Mouse (Mus musculus) adrenal gland, adult 8-10 months (tissue): ENCODE results near the gene Dpagt1. TPM values are rescaled to one million over a fixed set of nuclear protein-coding genes. Genes with fewer than 3 reads are reported as not detected.
A peak's percentile ranks its signal among the peaks of the same experiment; 100 is the strongest.
"Not testable (repeated sequence)": the region's sequence is repeated elsewhere in the genome, so short reads cannot be mapped to it uniquely, and the experiment has no call there.

Experiments used
- DNase-seq: peaks from one replicate; pipeline ENCODE4 v3.0.0; 2022
- total RNA-seq, 4 experiments: library from RNA; stranded (reverse); gene quantifications; 2 replicates each; pipeline ENCODE4 v1.2.4; 2022

The Dpagt1 gene
- 10 to 100 TPM; 31.4 to 37.0 (median 34.8) TPM for total RNA-seq

DNA sequence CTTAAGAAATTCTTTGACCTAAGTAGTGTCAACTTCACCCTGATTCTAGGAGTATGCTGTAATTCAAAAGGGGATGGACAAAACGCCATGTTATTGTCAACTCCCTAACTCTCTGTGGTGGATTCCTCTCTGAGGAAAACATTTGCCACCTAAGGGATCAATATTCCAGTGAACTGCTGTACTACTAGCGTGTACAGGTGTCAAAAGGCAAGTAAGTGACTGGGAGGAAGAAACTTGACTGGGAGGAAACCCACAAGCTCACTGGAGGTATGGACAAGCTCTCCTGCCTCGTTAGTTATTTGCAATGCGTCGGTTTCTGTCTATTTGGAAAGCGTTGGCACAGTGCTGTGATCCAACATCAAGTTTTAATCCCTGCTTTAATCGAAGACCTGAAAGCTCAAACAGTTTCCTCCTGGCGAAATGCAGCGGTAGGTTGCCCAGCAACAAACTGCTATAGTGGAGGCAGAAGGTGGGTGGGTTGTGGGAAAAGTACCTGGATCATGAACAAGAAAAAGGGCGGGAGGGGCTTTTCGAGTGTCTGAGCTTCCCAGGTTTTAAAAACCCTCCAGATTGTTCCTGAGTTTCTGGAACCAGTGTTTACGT, at the start of gene Dpagt1:
Gene Dpagt1 (plus strand): TSS at position 252 of the 603 bp plus-strand sequence.
- DNase-seq, result no peak

DNA sequence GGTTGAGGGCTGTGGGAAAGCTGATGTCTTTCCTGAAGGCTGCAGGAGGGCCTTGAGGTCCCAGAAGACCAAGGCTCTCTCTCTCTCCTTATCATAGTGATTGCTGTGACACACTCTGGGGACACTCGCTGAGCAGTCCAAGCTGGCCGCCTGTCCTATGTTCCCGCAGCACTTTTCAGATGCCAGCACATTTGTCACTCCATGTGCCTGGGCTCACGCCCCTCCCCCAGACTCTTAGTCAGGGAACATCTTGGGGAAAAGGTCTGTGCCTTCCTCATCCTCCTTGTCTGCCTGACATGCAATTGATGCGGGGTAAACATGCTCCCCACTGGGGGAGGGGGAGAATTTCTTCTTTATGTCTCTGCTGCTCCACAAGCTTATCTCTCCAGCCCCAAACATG, 42.6 kb upstream of the Dpagt1 start:
- DNase-seq, result peak; percentile 60

DNA sequence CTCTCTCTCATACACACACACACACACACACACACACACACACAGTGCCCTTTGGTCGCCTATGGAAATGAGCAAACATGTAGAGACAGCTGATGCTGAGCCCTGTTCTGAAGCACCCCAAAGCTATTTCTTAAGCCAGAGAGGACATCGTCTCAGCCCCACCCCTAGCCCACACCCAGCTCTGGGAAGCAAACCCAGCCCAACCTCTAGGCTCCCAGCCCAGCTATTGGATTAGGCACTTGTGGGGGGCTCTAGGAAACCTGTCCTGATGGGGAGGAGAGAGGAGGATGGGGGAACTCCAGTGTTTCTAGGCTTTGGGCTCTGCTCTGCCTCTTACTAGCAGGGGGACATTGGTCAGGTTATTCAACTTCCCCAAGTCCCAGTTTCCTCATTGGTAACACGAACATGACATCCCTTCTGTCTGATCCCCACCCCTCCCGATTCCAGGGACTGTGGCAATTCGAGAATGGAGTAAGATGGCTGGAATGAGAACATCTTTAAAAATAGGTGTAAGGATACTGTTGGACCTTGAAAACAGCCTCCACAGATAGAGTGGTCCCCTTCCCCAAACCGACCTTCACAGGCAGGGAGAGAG, 39.5 kb upstream of the Dpagt1 start:
- DNase-seq, result no peak

DNA sequence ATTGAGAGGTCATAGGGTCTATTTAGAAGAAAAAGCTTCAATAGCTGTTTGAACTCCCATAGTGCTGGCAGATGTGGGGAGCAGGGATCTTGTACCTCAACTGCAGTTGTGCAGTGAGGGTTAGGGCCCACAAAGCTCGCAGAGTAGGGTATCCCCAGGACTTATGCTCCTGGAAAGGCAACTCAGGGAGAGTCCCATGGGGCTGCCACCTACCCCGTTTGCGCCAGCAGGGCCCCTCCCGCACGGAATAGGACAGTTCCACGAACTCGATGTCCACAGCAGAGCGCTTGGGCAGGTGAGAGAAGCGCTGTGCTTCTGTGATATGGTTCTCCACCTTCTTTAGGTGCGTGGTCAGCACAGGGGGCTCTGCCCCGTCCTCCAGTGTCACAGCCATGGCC, 38.8 kb upstream of the Dpagt1 start:
- DNase-seq, result no peak

DNA sequence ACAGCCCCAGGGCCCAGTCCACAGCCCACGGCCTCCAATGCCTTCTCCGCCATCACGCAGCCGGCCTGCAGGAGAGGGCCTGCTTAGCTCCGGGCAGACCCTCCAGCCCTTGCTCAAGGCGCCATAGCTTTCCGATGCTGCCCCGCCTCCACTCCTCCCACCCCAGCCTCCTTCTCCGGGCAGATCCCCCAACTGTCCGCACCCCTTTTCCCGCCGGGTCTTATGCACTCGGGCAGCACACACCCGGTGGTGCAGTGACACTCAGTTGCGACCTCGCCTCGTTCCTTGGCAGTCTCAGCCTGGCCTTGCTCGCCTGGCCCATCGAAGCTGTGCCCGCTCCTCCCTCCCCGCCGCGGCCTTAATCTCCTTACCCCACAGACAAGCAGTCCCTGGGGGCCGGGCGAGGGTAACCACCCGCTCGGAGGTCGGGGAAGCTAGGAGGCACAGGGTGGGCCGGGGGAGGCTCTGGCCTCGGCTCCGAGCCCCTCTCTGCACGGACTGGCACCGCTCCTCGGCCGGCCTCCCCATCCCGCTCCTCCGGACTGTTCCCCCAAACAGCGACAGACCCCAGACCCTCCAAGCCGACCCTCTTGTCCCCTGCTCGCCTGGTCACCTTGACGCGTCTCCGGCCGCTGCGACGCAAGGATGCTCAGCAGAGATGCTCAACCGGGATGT, 38.3 kb upstream of the Dpagt1 start:
- no peak for DNase-seq

DNA sequence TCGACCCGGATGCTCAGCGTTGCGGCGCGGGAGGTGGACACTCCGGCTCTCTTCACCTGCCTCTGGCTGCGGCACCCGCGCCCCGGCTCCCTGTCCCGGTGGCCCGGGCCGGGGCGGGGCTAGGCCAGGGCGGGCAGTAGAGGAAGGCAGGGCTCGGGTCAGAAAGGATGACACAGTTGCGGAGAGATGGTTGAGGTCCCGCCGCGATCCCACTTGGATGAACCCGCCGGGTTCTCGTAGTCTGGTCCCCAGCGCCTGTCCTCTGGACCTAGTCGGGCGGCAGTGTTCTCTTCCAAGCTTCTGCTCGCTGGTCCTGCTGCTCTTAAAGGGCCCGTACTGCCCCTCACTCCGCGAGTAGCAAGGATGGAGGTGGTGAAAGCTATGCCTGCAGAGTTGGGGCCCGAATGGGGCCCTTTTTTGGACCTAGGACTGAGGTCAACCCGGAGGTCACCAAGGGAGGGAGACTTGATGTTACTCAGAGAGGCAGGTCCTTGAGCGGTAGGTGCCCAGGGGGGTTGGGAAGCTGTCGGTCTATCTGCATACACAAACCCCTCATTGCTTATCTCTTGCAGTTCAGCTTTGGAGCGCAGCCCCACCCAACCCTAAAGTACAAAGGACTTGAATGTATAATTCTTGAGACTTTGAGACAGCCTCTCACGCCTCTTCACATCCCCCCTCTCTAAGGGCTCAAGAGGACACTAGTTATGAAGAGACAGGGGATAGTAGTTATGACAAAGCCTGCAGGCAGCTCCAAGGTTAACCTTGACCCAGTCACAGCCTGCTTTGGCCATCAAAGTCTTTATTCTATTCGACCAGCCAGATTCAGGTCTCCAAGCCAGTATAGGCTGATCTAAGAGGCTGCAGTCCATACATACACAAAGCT, 37.5 kb upstream of the Dpagt1 start, which contains the start of gene Abcg4:
Gene Abcg4 (minus strand): TSS at position 540 of the 883 bp plus-strand sequence.
- DNase-seq, result peak; percentile 54

DNA sequence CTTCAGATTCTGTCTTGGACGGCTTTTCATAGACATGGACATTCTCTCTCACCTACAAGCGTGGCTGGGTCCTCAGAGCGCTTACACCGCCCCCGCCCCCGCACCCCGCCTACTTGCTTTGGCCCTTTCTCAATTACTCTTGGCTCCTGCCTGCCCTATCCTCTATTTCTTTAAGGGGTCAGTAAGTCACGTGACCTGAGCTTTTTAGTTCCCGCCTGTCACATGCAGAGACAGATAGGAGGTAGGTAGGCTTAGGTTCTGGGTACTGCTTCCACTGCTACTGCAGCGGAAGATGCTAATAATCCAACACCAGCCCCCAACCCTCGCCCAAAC, 36.9 kb upstream of the Dpagt1 start:
- no peak for DNase-seq

DNA sequence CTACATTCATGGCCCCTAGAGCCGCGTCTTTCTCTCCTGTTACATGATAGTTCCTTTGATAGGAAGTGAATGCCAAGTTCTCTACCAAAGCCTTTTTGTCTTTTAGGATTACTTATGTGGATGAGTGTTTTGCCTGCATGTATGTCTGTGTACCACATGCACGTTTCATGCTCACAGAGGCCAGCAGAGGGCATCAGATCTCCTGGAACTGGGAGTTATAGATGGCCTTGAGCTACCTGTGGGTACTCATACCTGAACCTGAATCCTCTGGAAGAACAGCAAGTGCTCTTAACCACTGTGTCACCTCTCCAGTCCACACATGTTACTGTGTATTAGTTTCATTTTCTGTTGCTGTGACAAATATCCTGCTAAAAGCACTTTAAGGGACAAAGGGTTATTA, 33.3 kb upstream of the Dpagt1 start:
- DNase-seq, result no peak

DNA sequence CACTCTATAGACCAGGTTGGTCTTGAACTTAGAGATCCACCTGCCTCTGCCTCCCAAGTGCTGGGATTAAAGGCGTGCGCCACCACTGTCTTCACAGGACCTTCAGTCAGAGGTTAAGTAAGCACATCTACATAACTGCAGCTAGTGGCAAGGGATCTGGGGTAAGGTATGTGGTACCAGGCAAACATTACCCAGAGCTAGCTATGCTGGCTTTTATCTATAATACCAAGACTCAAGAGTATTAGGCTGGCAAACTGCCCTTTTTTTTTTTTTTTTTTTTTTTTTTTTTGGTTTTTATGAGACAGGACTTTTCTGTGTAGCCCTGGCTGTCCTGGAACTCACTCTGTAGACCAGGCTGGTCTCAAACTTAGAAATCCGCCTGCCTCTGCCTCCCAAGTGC, 25.8 kb upstream of the Dpagt1 start:
- not testable (repeated sequence) for DNase-seq

DNA sequence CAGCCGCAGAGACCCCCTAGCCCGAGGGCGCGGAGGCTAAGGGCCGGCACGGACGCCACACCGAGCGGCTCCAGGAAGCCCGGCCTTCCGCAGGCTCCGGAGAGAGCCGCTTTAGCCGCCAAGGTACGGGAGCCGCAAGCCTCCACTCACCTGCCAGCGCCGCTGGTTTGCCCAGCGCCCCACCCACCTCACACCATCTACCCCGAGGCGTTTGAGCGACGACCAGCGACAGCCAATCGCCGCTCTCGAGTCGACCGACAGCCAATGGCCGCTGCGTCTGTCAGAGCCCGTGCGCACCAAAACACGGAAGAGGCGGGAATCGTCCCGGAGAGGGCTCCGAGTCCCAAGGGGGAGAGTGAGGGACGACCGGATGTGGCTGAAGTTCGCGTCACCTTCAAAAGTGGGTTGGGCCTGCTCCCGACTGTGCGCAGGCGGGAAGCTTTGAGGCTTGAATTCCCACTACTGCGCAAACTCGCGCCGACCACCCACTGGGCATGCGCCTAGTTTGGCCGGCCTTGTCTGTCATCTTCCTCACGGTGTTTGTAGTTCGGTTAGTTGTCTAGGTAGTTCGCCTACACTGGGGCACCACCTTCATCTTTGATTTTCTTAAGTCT, 20.2 kb upstream of the Dpagt1 start, which contains the start of gene Hinfp:
Gene Hinfp (minus strand): TSS at position 206 of the 614 bp plus-strand sequence.
- peak; percentile 99 for DNase-seq

DNA sequence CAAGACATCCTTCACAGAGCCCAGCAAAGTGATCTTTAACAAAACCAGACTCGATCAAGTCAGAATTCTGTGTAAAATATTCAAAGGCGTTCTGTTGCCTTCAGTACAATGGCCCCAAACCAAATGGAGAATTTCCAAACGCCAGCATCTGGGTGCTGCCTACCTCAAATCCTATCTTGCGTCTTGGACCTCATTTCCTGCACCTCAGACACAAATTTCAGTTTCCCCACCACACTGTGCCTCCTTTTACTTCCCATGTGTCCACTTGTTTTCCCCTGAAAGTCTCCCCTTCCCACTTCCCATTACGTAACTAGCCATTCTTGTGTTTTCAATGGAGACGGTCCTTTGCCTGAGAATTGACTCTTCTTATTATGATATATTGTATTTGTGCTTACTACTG, 19.3 kb upstream of the Dpagt1 start:
- DNase-seq, result no peak

DNA sequence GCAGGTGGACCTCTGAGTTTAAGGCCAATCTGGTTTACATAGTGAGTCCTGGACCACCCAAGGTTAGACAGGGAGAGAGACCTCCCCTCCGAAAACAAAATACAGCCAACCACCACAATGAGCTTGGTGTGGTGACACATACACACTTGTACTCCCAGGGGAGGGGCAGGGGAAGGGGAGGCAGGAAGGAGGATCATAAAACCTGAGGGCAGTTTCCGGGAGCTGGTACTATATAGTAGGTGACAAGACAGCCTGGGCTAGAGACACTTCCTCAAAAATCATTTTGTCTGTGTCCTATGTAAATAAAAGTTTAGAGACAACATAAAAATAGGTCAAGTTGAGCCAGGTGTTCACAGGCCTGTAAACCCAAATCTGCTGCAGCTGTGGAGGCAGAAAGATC, 18.6 kb upstream of the Dpagt1 start:
- DNase-seq, result no peak

DNA sequence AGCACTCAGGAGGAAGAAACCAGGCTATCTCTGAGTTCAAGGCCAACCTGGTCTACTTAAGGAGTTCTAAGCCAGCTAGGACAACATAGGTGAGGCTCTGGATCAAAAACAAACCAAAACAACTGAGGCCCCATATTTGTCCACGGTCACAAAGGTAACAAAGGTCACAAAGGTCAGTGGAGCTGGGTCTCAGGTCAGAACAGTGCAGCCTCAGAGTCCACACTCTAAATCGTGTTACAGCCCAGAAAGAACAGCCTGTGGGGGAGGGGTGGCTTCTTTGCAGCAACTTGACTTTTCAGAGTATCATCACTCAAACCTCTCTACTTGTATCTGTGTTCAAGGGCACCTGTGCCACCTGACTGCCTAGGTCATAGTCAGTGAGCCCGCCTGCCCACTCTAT, 16.1 kb upstream of the Dpagt1 start:
- no peak for DNase-seq

DNA sequence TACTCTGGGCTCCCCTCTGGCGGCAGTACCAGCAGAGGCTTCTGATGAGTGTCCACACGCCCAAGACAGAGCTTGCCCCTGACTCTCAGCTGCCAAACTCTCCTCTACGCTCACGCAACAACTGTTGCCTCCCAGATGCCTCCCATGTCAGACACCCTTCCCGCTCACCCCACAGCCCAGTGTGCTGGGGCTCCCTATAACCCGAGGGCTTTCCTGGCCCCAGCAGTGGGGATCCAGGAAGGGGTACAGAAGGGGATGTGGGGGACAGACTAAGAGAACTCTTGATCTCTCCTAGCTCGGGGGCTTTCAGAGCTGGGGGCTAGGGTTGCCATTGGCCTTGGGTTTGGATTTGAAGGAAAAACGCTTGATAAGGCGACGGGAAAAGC, 15.1 kb upstream of the Dpagt1 start:
- no peak for DNase-seq

DNA sequence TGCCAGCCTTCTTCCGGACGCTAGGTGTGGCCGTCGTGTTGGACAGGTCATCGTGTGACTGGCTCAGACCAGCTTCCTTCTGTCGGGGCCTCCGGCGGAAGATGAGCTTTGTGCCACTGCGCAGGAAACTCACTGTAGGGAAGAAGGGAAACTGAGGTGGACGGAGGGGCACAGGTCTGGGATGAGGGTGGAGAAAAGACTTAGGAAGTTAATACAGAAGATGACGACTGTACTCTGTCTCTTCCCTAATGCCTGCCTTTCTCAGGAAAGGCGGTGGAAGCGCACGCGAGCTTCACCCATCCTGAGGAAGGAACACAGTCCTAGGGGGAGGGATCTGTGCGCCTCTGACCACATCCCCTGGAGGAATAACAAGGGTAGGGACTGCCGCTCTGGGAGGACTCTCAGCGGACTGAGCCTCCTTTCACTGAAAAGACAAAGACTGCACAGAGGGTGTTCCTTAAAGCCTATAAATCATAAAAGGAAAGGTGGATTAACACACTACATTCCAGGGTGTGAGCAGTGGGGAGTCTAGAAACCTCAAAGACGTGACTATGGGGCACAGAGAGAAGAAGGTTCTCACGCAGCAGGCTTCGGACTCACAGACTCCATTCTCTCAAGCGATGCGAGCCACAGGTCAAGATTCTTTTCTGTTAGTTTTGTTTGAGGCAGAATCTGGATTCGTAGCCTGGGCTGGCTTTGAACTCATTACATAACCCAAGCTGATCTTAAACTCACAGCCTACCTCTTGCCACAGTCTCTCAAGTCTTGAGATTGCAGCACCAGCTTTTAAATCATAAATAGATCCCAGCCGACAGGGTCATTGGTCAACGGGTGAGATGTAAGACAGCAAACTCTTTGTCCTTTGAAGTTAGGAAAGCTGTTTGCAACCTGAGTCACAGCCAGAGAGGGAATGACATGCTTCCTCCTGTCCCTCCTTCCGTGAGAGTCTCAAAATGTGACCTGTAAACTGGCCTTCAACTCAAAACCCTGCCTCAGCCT, 14.4 kb upstream of the Dpagt1 start:
- DNase-seq, result no peak

DNA sequence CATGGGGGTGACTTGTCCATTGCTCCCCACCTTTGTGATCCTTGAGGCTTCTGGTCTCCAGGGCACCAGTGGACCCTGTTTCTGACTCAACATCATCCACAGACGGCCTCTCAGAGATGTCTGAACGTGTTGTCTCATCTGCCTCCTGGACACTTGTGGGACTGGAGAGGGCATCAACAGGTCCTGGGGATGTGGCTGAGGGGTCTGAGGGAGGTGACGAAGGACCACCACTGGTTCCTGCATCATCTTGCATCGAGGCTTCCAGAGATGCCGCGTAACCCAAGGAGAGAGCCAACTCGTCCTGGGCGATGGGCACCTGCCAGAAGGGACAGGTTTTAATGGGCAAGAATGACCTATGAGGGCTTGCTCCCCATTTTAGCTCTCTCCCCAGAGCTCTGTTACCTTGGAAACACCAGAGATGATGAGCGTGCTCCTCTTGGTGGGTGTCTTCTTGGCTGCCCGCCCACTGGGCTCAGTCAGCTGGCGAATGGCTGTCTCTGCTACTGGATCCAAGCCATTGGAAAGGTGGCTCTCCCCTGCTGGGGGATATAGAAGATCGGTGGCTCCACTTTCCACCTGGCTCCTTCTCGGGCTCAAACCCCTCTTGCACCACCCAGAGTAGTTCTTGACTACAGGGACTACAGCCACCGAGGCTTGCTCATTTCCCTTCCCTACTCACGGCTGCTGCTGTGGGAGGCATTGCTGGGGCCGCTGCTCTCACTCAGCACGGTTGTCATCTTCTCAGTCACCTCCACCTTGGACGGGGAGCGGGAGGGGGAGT, 12.2 kb upstream of the Dpagt1 start:
- no peak for DNase-seq

DNA sequence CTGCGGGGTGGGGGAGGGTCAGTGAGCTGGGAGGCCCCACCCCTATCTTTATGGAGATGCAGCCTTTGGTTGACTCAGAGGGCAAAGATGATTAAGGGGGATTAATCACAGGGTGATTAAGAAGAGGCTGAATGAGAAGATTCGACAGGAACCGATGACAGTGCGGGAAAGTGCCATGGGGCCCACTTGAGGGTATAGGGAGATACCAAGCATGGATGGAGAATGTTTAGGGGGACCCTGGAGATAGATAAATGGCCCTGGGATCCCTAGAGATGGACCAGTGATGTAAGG, 11.6 kb upstream of the Dpagt1 start:
- no peak for DNase-seq

DNA sequence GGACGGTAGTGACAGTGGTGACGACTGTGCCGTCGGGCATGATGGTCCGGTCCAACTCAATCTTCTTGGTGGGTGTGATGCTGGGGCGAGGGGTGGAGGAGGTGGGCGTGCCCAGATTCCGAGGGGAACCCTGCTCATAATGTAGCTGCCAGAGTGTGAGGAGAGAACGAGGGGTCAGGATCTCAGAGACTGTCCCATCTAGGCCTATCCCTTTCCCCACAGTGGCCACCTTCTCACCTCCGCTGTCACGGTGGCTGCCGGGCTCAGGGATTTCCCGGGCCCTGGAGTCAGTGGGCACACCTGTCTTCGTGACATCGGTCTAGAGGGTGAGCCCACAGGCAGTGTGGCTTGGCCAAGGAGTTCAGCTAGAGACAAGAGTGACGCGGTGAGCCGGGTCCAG, 10.9 kb upstream of the Dpagt1 start:
- no peak for DNase-seq

DNA sequence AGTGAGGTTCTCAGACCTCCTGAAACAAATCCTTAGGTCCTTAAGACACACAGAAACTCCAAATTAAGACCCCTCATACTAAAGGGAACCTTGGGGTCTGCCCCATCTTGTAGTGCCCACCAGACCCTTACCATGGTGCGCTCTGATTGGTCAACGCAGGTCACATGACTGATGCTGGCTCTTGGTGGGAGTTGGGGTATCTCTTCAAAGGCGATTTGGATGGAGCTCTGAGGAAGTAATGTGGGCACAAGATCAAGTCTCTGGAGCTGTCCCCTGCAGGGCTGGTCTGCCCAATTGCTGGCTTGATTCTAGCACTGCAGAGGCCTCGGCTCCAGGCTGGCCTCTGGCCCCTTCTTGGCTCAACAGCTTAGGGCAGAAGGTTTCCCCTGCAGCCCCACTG, 8.4 kb upstream of the Dpagt1 start:
- DNase-seq, result no peak

DNA sequence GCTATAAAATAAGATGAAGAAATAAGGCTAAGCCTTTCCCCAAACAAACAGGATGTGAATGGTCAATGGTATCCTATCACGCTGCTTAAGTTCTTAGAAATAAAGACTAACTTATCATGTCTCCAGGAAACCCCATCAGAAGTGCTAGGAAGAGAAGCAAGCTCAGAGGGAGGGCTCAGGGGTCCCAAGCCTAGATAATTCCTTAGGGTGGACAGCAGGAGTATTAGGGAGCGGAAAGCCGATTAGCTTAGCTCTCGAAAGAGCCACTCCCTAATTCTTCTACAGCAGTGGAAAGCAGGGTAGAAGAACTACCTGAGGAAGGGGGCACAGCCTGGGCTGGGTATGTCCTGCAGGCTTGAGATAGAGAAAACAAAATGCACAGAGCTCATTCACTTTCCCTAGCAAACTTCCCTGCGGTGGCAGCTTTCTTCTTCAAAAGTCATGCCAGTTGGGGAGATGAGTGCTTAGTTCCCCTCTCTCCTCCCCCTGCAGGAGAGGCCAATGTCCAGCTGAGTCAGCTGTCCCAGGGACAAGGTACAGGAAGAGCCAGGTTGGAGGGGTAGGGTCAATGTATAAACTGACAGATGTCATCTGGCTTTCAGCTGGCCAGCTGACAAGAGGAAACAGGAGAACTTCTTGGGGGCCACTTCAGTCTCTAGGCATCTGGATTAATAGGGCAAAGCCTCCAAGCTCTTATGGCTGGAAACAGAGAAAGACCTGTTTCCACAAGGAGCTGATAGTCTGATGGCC, 7.6 kb upstream of the Dpagt1 start:
- DNase-seq, result no peak
